Mouse (Mus musculus) adrenal gland, adult 8-10 months (tissue): ENCODE data around the gene Sphk1. TPM values are rescaled to one million over a fixed set of nuclear protein-coding genes. Genes with fewer than 3 reads are reported as not detected.

Experiments used
- DNase-seq: peaks from one replicate; pipeline ENCODE4 v3.0.0; 2022
- total RNA-seq, 4 experiments: library from RNA; stranded (reverse); gene quantifications; 2 replicates each; pipeline ENCODE4 v1.2.4; 2022

Sphk1 gene
- total RNA-seq, 4 experiments from 2014 or later = 3.0 to 4.7 (median 3.5) TPM

- DNase-seq = no peak
Observed at GRCm38 (mm10) chr11:116508689-116509088, 22.0 kb upstream of the Sphk1 start.

- DNase-seq = no peak
Observed at GRCm38 (mm10) chr11:116511301-116511868, 19.3 kb upstream of the Sphk1 start.

- DNase-seq = no peak
Observed at GRCm38 (mm10) chr11:116512154-116512553, 18.6 kb upstream of the Sphk1 start.

- DNase-seq = no peak
Observed at GRCm38 (mm10) chr11:116512987-116513386, 17.7 kb upstream of the Sphk1 start.

GRCm38 (mm10) chr11:116513531-116514038, 17.1 kb upstream of the Sphk1 start:
- DNase-seq = no peak

GRCm38 (mm10) chr11:116515330-116516020, 15.2 kb upstream of the Sphk1 start:
- DNase-seq = no peak

- DNase-seq = no peak
Observed at GRCm38 (mm10) chr11:116518482-116518881, 12.2 kb upstream of the Sphk1 start.

- no peak for DNase-seq
Observed at GRCm38 (mm10) chr11:116521143-116521542, 9.6 kb upstream of the Sphk1 start.

- no peak for DNase-seq
Observed at GRCm38 (mm10) chr11:116522046-116522445, 8.7 kb upstream of the Sphk1 start.

GRCm38 (mm10) chr11:116522886-116523698, 7.6 kb upstream of the Sphk1 start:
- DNase-seq = peak; percentile 43

- DNase-seq = no peak
Observed at GRCm38 (mm10) chr11:116523699-116524189, 7.0 kb upstream of the Sphk1 start.

- no peak for DNase-seq
Observed at GRCm38 (mm10) chr11:116528636-116529320, 1.9 kb upstream of the Sphk1 start.

GRCm38 (mm10) chr11:116531371-116532191, 856 bp downstream of the Sphk1 start:
- no peak for DNase-seq

- DNase-seq = no peak
Observed at GRCm38 (mm10) chr11:116532262-116532809, 1.6 kb downstream of the Sphk1 start.

- no peak for DNase-seq
Observed at GRCm38 (mm10) chr11:116532810-116533338, 2.1 kb downstream of the Sphk1 start.

- DNase-seq = no peak
Observed at GRCm38 (mm10) chr11:116533341-116534153, 2.8 kb downstream of the Sphk1 start.

GRCm38 (mm10) chr11:116534154-116534865, 3.6 kb downstream of the Sphk1 start:
- peak; percentile 44 for DNase-seq

GRCm38 (mm10) chr11:116536685-116537084, 6.0 kb downstream of the Sphk1 start:
- no peak for DNase-seq

GRCm38 (mm10) chr11:116537388-116537787, 6.7 kb downstream of the Sphk1 start:
- DNase-seq = no peak
